Mouse (Mus musculus): Measurements from ENCODE around the gene Grk6.

- TF ChIP-seq CTCF (IDR thresholded peaks at IDR 0.05; ENCODE audit: extremely low read depth, insufficient read depth, low read length), result no peak
- TF ChIP-seq POLR2A (IDR thresholded peaks at IDR 0.05; ENCODE audit: extremely low read depth, insufficient read depth, low read length), result no peak
These were observed 45.4 kb upstream of the Grk6 start for GRCm38 (mm10) chr13:55399300-55400038.

Data from cortical plate, adult 2 months (tissue).